Mouse (Mus musculus): ENCODE measurements around the gene Plekha5. TPM values are rescaled to one million over a fixed set of nuclear protein-coding genes. Genes with fewer than 3 reads are reported as not detected.

The Plekha5 gene
- polyA plus RNA-seq, 1 experiment from 2014 or later = 35.5 TPM

DNA sequence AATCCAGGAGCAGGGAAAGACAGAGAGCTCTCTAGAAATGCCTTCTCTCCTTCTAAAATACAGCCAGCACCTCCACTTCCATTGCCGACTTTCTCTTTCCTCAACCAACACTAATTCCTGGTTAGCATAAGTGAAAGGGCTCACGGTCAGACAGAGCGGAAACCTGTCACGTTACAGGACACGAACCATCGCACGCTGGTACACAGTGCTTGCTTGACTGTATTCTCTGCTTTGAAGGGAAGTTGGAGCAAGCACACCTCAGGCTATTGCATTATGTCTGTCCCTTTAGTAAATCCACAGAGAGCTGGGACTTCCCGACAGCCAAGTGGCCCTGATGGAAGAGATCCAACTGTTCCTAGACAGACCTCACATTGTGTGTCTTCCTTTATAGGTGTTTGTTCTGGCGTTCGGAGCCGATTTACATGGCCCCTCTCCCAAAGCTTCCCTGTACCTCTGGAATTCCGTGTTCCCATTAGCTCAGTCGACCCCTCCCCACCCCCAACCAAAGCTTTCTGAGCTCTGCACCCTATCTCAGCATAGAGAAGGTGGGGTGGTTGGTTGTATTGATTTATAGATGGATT is 188.1 kb downstream of the Plekha5 start:
- ATAC-seq (ENCODE audit: low read depth) = 0 out of 2 replicates have a peak, but pooled peaks have one; percentile 15
- 69% methylated on average over 13 of the region's 13 CpGs for WGBS
- no peaks in the 10 kb centered on the region for H3K9me3 ChIP-seq (ENCODE audit: control insufficient read depth, low read length)
- no peak overlapping the region for H3K4me2 ChIP-seq (ENCODE audit: low read depth, low read length)
- H3K9ac ChIP-seq (ENCODE audit: low read length) = no peak overlapping the region
- H3K27ac ChIP-seq (ENCODE audit: low read length) = peak overlapping the region; percentile 21; the same call in 1 of the 2 replicates
- H3K27me3 ChIP-seq (ENCODE audit: control insufficient read depth, insufficient read depth, low read depth, low read length) = no peaks in the 10 kb centered on the region
- H3K4me3 ChIP-seq (ENCODE audit: low read length) = no peak overlapping the region
- no peaks in the 10 kb centered on the region for H3K4me1 ChIP-seq (replicated peaks; ENCODE audit: control insufficient read depth, insufficient read depth, low read length)
- no peaks in the 10 kb centered on the region for H3K36me3 ChIP-seq (ENCODE audit: control insufficient read depth, insufficient read depth, low read length)

DNA sequence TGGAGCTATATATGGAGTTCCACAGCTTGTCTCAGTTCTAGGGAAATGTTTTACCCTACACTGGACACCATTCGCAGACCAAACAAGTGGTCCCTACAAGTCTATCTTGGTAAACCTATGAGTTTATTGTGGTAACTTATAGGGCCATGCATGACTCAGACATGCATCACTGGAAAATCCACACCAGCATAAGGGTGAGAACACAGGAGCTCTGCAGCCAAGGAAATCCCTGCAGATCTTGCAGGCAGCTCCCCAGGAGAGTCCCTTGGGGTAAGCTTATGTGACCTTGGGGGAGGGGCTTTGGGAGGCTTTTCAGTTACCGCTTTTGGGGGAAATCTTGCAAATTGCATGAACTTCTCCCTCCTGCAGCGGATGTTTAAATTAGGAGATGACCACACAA is 190.0 kb downstream of the Plekha5 start:
- Histone ChIP-seq H3K36me3 (ENCODE audit: control insufficient read depth, insufficient read depth, low read length) (no peaks in the 10 kb centered on the region), H3K27ac (ENCODE audit: low read length) (no peak overlapping the region), H3K4me3 (ENCODE audit: low read length) (no peak overlapping the region), H3K4me1 (replicated peaks; ENCODE audit: control insufficient read depth, insufficient read depth, low read length) (no peaks in the 10 kb centered on the region), H3K9ac (ENCODE audit: low read length) (no peak overlapping the region), H3K27me3 (ENCODE audit: control insufficient read depth, insufficient read depth, low read depth, low read length) (no peaks in the 10 kb centered on the region), H3K4me2 (ENCODE audit: low read depth, low read length) (no peak overlapping the region), H3K9me3 (ENCODE audit: control insufficient read depth, low read length) (no peaks in the 10 kb centered on the region)
- 65% methylated on average over 3 of the region's 3 CpGs for WGBS
- no peak for ATAC-seq (ENCODE audit: low read depth)

- WGBS = 73% methylated on average over 11 of the region's 11 CpGs
- peak; percentile 36; the same call in 1 of the 2 replicates for ATAC-seq (ENCODE audit: low read depth)
- H3K27ac ChIP-seq (ENCODE audit: low read length) = no peak overlapping the region
Observed at GRCm38 (mm10) chr6:140614711-140615110, 190.9 kb downstream of the Plekha5 start.

DNA sequence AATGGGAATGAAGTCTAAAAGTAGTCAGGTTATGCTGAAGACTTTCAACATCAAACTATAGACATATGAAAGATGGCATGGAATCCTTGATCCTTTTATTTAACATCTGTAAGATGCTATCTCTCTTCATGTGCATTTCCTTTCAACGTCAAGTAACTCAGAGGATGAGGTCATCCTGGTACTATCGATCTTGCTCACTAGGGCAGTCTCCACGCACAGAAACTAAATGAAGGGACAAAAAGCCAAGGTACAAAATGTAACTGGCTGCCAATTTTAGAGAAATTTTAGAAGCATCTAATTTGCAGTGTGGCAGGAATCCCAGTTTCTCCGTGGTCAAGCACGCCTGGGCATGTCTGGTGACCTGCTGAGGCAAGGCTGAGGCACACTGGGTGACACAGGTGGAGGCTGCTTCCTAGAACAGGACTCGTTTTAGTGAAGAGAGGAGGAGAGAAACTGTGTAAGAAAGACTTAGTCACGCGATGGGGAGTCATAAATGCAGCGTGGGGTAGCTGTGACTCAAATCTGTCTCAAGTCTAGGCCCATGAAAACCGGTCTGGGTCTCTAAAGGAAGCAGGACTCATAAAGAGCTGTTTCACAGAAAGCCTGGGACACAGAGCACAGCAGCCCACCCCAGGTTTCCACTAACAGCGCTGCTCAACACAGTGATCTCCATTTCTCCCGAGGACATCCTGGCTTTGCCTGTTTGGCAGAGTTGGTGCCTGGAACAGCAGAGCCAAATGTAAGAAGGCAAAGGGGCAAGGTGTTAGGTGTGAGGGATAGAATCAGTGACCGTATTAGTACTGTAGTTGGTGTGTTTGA is 196.9 kb downstream of the Plekha5 start:
- no peaks in the 10 kb centered on the region for H3K9me3 ChIP-seq (ENCODE audit: control insufficient read depth, low read length)
- H3K4me1 ChIP-seq (replicated peaks; ENCODE audit: control insufficient read depth, insufficient read depth, low read length) = peaks cover 10% of the 10 kb centered on the region
- no peak overlapping the region for H3K9ac ChIP-seq (ENCODE audit: low read length)
- no peaks in the 10 kb centered on the region for H3K36me3 ChIP-seq (ENCODE audit: control insufficient read depth, insufficient read depth, low read length)
- no peak overlapping the region for H3K4me2 ChIP-seq (ENCODE audit: low read depth, low read length)
- no peaks in the 10 kb centered on the region for H3K27me3 ChIP-seq (ENCODE audit: control insufficient read depth, insufficient read depth, low read depth, low read length)
- 55% methylated on average over 13 of the region's 13 CpGs for WGBS
- H3K4me3 ChIP-seq (ENCODE audit: low read length) = no peak overlapping the region
- no peak overlapping the region for H3K27ac ChIP-seq (ENCODE audit: low read length)
- no peak for ATAC-seq (ENCODE audit: low read depth)

More at GRCm38 (mm10) chr6:140614711-140615110, 190.9 kb downstream of the Plekha5 start:
- Histone ChIP-seq H3K36me3 (ENCODE audit: control insufficient read depth, insufficient read depth, low read length) (no peaks in the 10 kb centered on the region), H3K4me2 (ENCODE audit: low read depth, low read length) (no peak overlapping the region), H3K9me3 (ENCODE audit: control insufficient read depth, low read length) (no peaks in the 10 kb centered on the region), H3K9ac (ENCODE audit: low read length) (no peak overlapping the region), H3K4me1 (replicated peaks; ENCODE audit: control insufficient read depth, insufficient read depth, low read length) (no peaks in the 10 kb centered on the region), H3K4me3 (ENCODE audit: low read length) (no peak overlapping the region), H3K27me3 (ENCODE audit: control insufficient read depth, insufficient read depth, low read depth, low read length) (no peaks in the 10 kb centered on the region)

DNA sequence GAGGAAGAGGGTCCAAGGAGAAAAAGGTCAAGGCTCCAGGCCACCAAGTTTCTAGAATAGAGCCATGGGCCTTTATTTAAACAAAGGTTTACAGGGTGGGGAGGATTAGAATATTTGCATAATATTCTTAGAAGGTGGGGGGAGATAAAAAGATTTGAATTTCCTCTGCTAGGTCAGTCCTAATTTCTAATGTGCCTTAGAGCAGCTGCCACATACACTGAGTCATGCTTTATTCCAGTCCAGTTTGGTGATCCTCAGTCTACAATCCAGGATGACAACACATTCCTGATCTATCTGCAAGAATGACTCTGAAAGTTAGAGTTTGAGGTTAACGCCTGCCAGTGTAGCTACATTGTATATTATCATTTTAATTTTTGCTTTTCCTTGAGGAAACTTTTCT is 197.8 kb downstream of the Plekha5 start:
- Histone ChIP-seq H3K4me3 (ENCODE audit: low read length) (no peak overlapping the region), H3K9me3 (ENCODE audit: control insufficient read depth, low read length) (no peaks in the 10 kb centered on the region), H3K4me2 (ENCODE audit: low read depth, low read length) (no peak overlapping the region), H3K27ac (ENCODE audit: low read length) (no peak overlapping the region), H3K4me1 (replicated peaks; ENCODE audit: control insufficient read depth, insufficient read depth, low read length) (peaks cover 19% of the 10 kb centered on the region), H3K36me3 (ENCODE audit: control insufficient read depth, insufficient read depth, low read length) (no peaks in the 10 kb centered on the region), H3K27me3 (ENCODE audit: control insufficient read depth, insufficient read depth, low read depth, low read length) (no peaks in the 10 kb centered on the region), H3K9ac (ENCODE audit: low read length) (no peak overlapping the region)
- no peak for ATAC-seq (ENCODE audit: low read depth)
- WGBS = 85% methylated on average over 1 of the region's 1 CpGs

DNA sequence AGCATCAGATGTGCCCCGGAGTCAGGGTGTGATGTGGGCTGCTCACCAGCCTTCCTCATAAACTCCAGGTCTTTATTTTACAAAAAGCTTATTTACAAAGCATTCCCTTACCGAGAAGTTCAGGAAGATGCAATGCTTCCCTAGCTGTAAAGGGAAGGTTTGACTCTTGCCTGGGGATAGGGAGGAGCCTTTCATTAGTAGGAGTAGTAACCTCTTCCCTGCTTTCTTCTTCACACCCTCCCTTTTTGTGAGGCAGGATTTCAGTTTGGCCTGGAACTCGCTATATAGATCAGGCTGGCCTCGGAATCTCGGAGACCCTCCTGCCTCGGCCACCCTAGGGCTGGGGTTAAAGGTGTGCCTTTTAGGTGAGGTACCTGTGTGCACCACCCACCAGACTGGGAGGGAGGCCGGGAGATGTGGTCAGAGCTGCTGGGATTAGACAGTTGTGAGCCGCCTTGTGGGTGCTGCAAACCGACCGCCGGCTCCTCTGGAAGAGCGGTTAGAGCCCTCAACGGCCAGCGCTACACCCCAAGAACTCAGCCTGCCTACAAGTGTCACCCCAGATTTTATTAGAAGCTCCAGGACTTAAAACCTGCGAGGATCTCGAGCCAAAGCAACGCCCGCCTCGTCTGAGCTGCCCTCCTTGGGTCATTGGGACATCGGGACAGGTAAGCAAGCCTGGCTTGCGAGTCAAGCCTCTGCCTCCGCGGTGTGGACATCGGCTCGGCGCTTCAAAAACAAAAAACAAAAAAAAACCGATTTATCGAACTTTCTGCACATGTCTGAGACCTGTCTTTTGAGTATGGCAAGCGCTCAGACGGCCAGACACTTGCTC is 198.8 kb downstream of the Plekha5 start, which contains the start of gene Aebp2:
TSS of gene Aebp2 (plus strand) at position 273 of the 835 bp plus-strand sequence.
- peak within 1 kb of the TSS; percentile 85 for H3K4me2 ChIP-seq (ENCODE audit: low read depth, low read length)
- WGBS = 43% methylated on average over 30 of the region's 30 CpGs
- ATAC-seq (ENCODE audit: low read depth) = no peak
- H3K27me3 ChIP-seq (ENCODE audit: control insufficient read depth, insufficient read depth, low read depth, low read length) = no peaks in the 10 kb centered on the region
- H3K9ac ChIP-seq (ENCODE audit: low read length) = peak within 1 kb of the TSS; percentile 99
- no peaks in the 10 kb centered on the region for H3K9me3 ChIP-seq (ENCODE audit: control insufficient read depth, low read length)
- H3K27ac ChIP-seq (ENCODE audit: low read length) = peak within 1 kb of the TSS; percentile 94
- H3K4me3 ChIP-seq (ENCODE audit: low read length) = peak within 1 kb of the TSS; percentile 99
- H3K4me1 ChIP-seq (replicated peaks; ENCODE audit: control insufficient read depth, insufficient read depth, low read length) = peaks cover 22% of the 10 kb centered on the region
- H3K36me3 ChIP-seq (ENCODE audit: control insufficient read depth, insufficient read depth, low read length) = no peaks in the 10 kb centered on the region

- Histone ChIP-seq H3K9ac (ENCODE audit: low read length) (peak overlapping the region; percentile 99), H3K4me1 (replicated peaks; ENCODE audit: control insufficient read depth, insufficient read depth, low read length) (peaks cover 22% of the 10 kb centered on the region), H3K27me3 (ENCODE audit: control insufficient read depth, insufficient read depth, low read depth, low read length) (no peaks in the 10 kb centered on the region), H3K9me3 (ENCODE audit: control insufficient read depth, low read length) (no peaks in the 10 kb centered on the region), H3K4me3 (ENCODE audit: low read length) (peak overlapping the region; percentile 99), H3K4me2 (ENCODE audit: low read depth, low read length) (peak overlapping the region; percentile 85), H3K36me3 (ENCODE audit: control insufficient read depth, insufficient read depth, low read length) (no peaks in the 10 kb centered on the region), H3K27ac (ENCODE audit: low read length) (peak overlapping the region; percentile 94)
- WGBS = under 1% methylated on average over 75 of the region's 117 CpGs
- peak; percentile 96 for ATAC-seq (ENCODE audit: low read depth)
Observed at GRCm38 (mm10) chr6:140623226-140624095, 199.6 kb downstream of the Plekha5 start.

DNA sequence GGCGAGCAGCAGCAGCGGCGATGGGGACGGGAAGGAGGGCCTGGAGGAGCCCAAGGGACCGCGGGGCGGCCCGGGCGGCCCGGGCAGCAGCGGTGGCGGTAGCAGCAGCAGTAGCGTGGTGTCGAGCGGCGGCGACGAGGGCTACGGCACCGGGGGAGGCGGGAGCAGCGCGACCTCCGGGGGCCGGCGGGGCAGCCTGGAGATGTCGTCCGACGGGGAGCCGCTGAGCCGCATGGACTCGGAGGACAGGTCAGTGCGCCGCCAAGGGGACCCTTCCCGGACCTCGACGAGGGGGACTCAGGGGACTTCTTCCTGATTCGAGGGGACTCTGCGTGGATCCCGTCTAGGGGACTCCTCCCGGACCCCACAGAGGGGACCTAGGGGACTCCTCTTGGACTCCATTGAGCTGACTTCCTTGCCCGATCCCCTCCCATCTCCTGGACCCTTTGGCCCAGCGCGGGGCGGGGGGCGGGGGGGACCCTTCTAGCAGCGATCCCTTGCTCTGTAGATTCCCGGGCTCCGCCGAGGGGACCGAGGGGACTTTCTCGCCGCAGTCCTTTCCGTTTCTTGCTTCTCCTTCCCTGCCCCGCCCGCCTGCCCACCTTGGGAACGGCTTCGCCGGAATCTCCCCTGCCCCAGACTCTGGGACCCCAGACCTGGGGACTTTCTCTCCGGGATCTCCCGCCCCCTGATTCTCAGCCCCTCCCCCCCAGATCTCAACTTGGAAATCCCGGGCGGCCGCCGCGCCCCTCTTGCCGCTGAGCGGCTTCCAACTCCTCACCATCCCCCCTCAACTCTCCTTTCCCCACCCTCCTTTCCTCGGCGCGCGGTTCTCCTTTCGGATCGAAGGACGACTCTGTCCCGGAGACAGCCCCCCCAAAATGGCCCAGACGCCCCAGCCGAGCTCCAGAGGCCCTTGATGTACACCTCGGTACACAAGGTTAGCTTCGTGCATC is 200.5 kb downstream of the Plekha5 start:
- H3K9ac ChIP-seq (ENCODE audit: low read length) = peak overlapping the region; percentile 99
- no peaks in the 10 kb centered on the region for H3K36me3 ChIP-seq (ENCODE audit: control insufficient read depth, insufficient read depth, low read length)
- H3K27ac ChIP-seq (ENCODE audit: low read length) = peak overlapping the region; percentile 94
- WGBS = under 1% methylated on average over 78 of the region's 80 CpGs
- H3K9me3 ChIP-seq (ENCODE audit: control insufficient read depth, low read length) = no peaks in the 10 kb centered on the region
- H3K4me3 ChIP-seq (ENCODE audit: low read length) = peak overlapping the region; percentile 99
- H3K27me3 ChIP-seq (ENCODE audit: control insufficient read depth, insufficient read depth, low read depth, low read length) = no peaks in the 10 kb centered on the region
- ATAC-seq (ENCODE audit: low read depth) = peak; percentile 3
- peak overlapping the region; percentile 85 for H3K4me2 ChIP-seq (ENCODE audit: low read depth, low read length)
- peaks cover 22% of the 10 kb centered on the region for H3K4me1 ChIP-seq (replicated peaks; ENCODE audit: control insufficient read depth, insufficient read depth, low read length)
